Mouse (Mus musculus): ENCODE results near the gene Spaca3. TPM values are rescaled to one million over a fixed set of nuclear protein-coding genes. Genes with fewer than 3 reads are reported as not detected.

The Spaca3 gene
- total and polyA plus RNA-seq, 3 experiments: not detected

GRCm38 (mm10) chr11:80845486-80845885 is 12.7 kb upstream of the Spaca3 start:
- H3K4me1 ChIP-seq (ENCODE audit: control insufficient read depth in 1 of 2, insufficient read depth in 2 of 2): no peaks in the 10 kb centered on the region
- in situ Hi-C loops (cut with MboI; ENCODE audit: low pct_ligation_motif_present, low pct_unique_long_range_greater_than_20kb, low sequenced_read_pairs): no loop called here

GRCm38 (mm10) chr11:80846115-80846514 is 12.1 kb upstream of the Spaca3 start:
- TF ChIP-seq MEF2A (IDR thresholded peaks at IDR 0.05; ENCODE audit: borderline replicate concordance, low read depth, low read length) (no peak), USF1 (IDR thresholded peaks at IDR 0.05; ENCODE audit: low read depth, low read length) (no peak), GABPA (IDR thresholded peaks at IDR 0.05; ENCODE audit: insufficient replicate concordance, low read depth, low read length) (no peak)
- Histone ChIP-seq H3K9me3 (replicated peaks; ENCODE audit: low read length) (no peaks in the 10 kb centered on the region), H3K27ac (ENCODE audit: insufficient read depth, low read depth) (no peak overlapping the region), H3K4me3 (replicated peaks in 1 of 3; ENCODE audit: low read depth in 2 of 3, low read length in 2 of 3, poor library complexity in 1 of 3) (no peak overlapping the region), H3K4me1 (ENCODE audit: control insufficient read depth in 1 of 2, insufficient read depth in 2 of 2) (no peaks in the 10 kb centered on the region), H3K4me2 (ENCODE audit: insufficient read depth, low read depth, poor library complexity, severe bottlenecking) (no peak overlapping the region), H3K27me3 (replicated peaks) (peaks cover 89% of the 10 kb centered on the region), H3K9ac (ENCODE audit: insufficient read depth, low read depth) (no peak overlapping the region), H3K79me2 (replicated peaks; ENCODE audit: control insufficient read depth, extremely low read depth, insufficient read depth, poor library complexity, severe bottlenecking) (no peaks in the 10 kb centered on the region), H3K36me3 (replicated peaks in 1 of 2; ENCODE audit: control insufficient read depth in 1 of 2, insufficient read depth in 1 of 2, low read length in 1 of 2) (no peaks in the 10 kb centered on the region)
- DNase-seq (ENCODE audit: extremely low read depth): no peak
- dilution Hi-C loops (cut with MboI; ENCODE audit: extremely low pct_ligation_motif_present, extremely low pct_unique_long_range_greater_than_20kb, low sequenced_read_pairs): no loop called here
- in situ Hi-C loops (cut with MboI; ENCODE audit: low pct_ligation_motif_present, low pct_unique_long_range_greater_than_20kb, low sequenced_read_pairs): no loop called here

More at GRCm38 (mm10) chr11:80845486-80845885, 12.7 kb upstream of the Spaca3 start:
- Histone ChIP-seq H3K9ac (ENCODE audit: insufficient read depth, low read depth) (no peak overlapping the region), H3K27me3 (replicated peaks) (peaks cover 87% of the 10 kb centered on the region), H3K36me3 (replicated peaks in 1 of 2; ENCODE audit: control insufficient read depth in 1 of 2, insufficient read depth in 1 of 2, low read length in 1 of 2) (no peaks in the 10 kb centered on the region), H3K9me3 (replicated peaks; ENCODE audit: low read length) (no peaks in the 10 kb centered on the region), H3K27ac (ENCODE audit: insufficient read depth, low read depth) (no peak overlapping the region), H3K4me3 (replicated peaks in 1 of 3; ENCODE audit: low read depth in 2 of 3, low read length in 2 of 3, poor library complexity in 1 of 3) (no peak overlapping the region), H3K79me2 (replicated peaks; ENCODE audit: control insufficient read depth, extremely low read depth, insufficient read depth, poor library complexity, severe bottlenecking) (no peaks in the 10 kb centered on the region), H3K4me2 (ENCODE audit: insufficient read depth, low read depth, poor library complexity, severe bottlenecking) (no peak overlapping the region)
- dilution Hi-C loops (cut with MboI; ENCODE audit: extremely low pct_ligation_motif_present, extremely low pct_unique_long_range_greater_than_20kb, low sequenced_read_pairs): no loop called here
- no peak for DNase-seq (ENCODE audit: extremely low read depth)
- no peak for TF ChIP-seq E2F4 (IDR thresholded peaks at IDR 0.05; ENCODE audit: insufficient replicate concordance, low read depth, low read length)
- TF ChIP-seq CHD1 (IDR thresholded peaks at IDR 0.05; ENCODE audit: low read depth, low read length): no peak
- no peak for TF ChIP-seq TBP (conservative IDR thresholded peaks at IDR 0.05; ENCODE audit: low read depth, low read length)
- TF ChIP-seq SIN3A (IDR thresholded peaks at IDR 0.05; ENCODE audit: low read length): no peak
- no peak for TF ChIP-seq MEF2A (IDR thresholded peaks at IDR 0.05; ENCODE audit: borderline replicate concordance, low read depth, low read length)
- TF ChIP-seq RCOR1 (conservative IDR thresholded peaks at IDR 0.05; ENCODE audit: low read depth, low read length): no peak
- TF ChIP-seq KAT2A (IDR thresholded peaks at IDR 0.05; ENCODE audit: insufficient replicate concordance, low read length): no peak
- no peak for TF ChIP-seq BHLHE40 (IDR thresholded peaks at IDR 0.05; ENCODE audit: low read depth, low read length)
- TF ChIP-seq NRF1 (IDR thresholded peaks at IDR 0.05; ENCODE audit: low read depth, low read length): no peak
- no peak for TF ChIP-seq UBTF (IDR thresholded peaks at IDR 0.05; ENCODE audit: low read depth, low read length)
- TF ChIP-seq ZNF384 (IDR thresholded peaks at IDR 0.05; ENCODE audit: low read depth, low read length): no peak
- no peak for TF ChIP-seq TCF12 (IDR thresholded peaks at IDR 0.05; ENCODE audit: low read depth, low read length)
- no peak for TF ChIP-seq JUND (conservative IDR thresholded peaks at IDR 0.05; ENCODE audit: low read depth, low read length)
- TF ChIP-seq NELFE (IDR thresholded peaks at IDR 0.05; ENCODE audit: low read depth, low read length): no peak
- no peak for TF ChIP-seq ZC3H11A (IDR thresholded peaks at IDR 0.05; ENCODE audit: low read depth, low read length)
- TF ChIP-seq USF1 (IDR thresholded peaks at IDR 0.05; ENCODE audit: low read depth, low read length): no peak
- TF ChIP-seq MAFK (IDR thresholded peaks at IDR 0.05; ENCODE audit: insufficient replicate concordance, low read length): no peak
- no peak for TF ChIP-seq CTCF (conservative IDR thresholded peaks at IDR 0.05 in 1 of 2, IDR thresholded peaks at IDR 0.05 in 1 of 2; ENCODE audit: low read depth in 2 of 2, low read length in 2 of 2)
- no peak for TF ChIP-seq MAZ (IDR thresholded peaks at IDR 0.05; ENCODE audit: low read depth, low read length)

Data from CH12.LX (cell line).